Mouse (Mus musculus) lung, adult 2 months (tissue): ENCODE results near the gene Wdr61.

Source experiments
- CTCF ChIP-seq: fragments of 200-500 bp; IDR thresholded peaks from 2 replicates; pipeline ENCODE4 v1.5.1; 2011; ENCODE audit warnings: mild to moderate bottlenecking, low read length, control low read depth; ENCODE audit not compliant: insufficient read depth
- POLR2A ChIP-seq: fragments of 200-500 bp; IDR thresholded peaks from 2 replicates; pipeline ENCODE4 v1.6.1; 2011; ENCODE audit warnings: low read depth, mild to moderate bottlenecking, control low read depth, low read length, borderline replicate concordance; ENCODE audit errors: extremely low read depth

- TF ChIP-seq POLR2A (no peak), CTCF (no peak)
Observed at GRCm38 (mm10) chr9:54699087-54699344, 35.3 kb downstream of the Wdr61 start.
